Mouse (Mus musculus): Measurements from ENCODE around the gene Lrmda. TPM values are rescaled to one million over a fixed set of nuclear protein-coding genes. Genes with fewer than 3 reads are reported as not detected.

The Lrmda gene
- polyA plus RNA-seq, 1 experiment from 2014 or later: 0.25 TPM

- no peak overlapping the region for H3K4me3 ChIP-seq (replicated peaks)
- H3K9ac ChIP-seq: no peak overlapping the region
- 69% methylated on average over 2 of the region's 2 CpGs for WGBS (ENCODE audit: insufficient replicate concordance)
- DNase-seq (no peak), ATAC-seq (ENCODE audit: low read depth) (no peak)
- H3K27ac ChIP-seq: no peak overlapping the region
- H3K36me3 ChIP-seq: no peaks in the 10 kb centered on the region
- no peaks in the 10 kb centered on the region for H3K9me3 ChIP-seq (replicated peaks)
- H3K4me1 ChIP-seq (replicated peaks): no peaks in the 10 kb centered on the region
- no peaks in the 10 kb centered on the region for H3K27me3 ChIP-seq
- H3K4me2 ChIP-seq: no peak overlapping the region
These were observed 668.9 kb downstream of the Lrmda start for GRCm38 (mm10) chr14:22688399-22688798.

- H3K4me1 ChIP-seq (replicated peaks): no peaks in the 10 kb centered on the region
- H3K4me2 ChIP-seq: no peak overlapping the region
- no peaks in the 10 kb centered on the region for H3K9me3 ChIP-seq (replicated peaks)
- WGBS (ENCODE audit: insufficient replicate concordance): 72% methylated on average over 6 of the region's 6 CpGs
- no peaks in the 10 kb centered on the region for H3K36me3 ChIP-seq
- DNase-seq (no peak), ATAC-seq (ENCODE audit: low read depth) (no peak)
- no peak overlapping the region for H3K4me3 ChIP-seq (replicated peaks)
- no peak overlapping the region for H3K27ac ChIP-seq
- no peaks in the 10 kb centered on the region for H3K27me3 ChIP-seq
- H3K9ac ChIP-seq: no peak overlapping the region
These were observed 675.9 kb downstream of the Lrmda start for GRCm38 (mm10) chr14:22695448-22695847.

GRCm38 (mm10) chr14:22695931-22696365, 676.4 kb downstream of the Lrmda start:
- WGBS (ENCODE audit: insufficient replicate concordance): 61% methylated on average over 4 of the region's 4 CpGs
- no peaks in the 10 kb centered on the region for H3K36me3 ChIP-seq
- H3K9ac ChIP-seq: no peak overlapping the region
- no peak overlapping the region for H3K4me2 ChIP-seq
- no peak overlapping the region for H3K4me3 ChIP-seq (replicated peaks)
- no peak overlapping the region for H3K27ac ChIP-seq
- ATAC-seq (ENCODE audit: low read depth): no peak
- DNase-seq: no peak
- H3K9me3 ChIP-seq (replicated peaks): no peaks in the 10 kb centered on the region
- no peaks in the 10 kb centered on the region for H3K27me3 ChIP-seq
- H3K4me1 ChIP-seq (replicated peaks): no peaks in the 10 kb centered on the region

- H3K27ac ChIP-seq: no peak overlapping the region
- no peaks in the 10 kb centered on the region for H3K4me1 ChIP-seq (replicated peaks)
- H3K4me2 ChIP-seq: no peak overlapping the region
- no peak overlapping the region for H3K4me3 ChIP-seq (replicated peaks)
- no peaks in the 10 kb centered on the region for H3K9me3 ChIP-seq (replicated peaks)
- no peak overlapping the region for H3K9ac ChIP-seq
- H3K27me3 ChIP-seq: no peaks in the 10 kb centered on the region
- ATAC-seq (ENCODE audit: low read depth) (no peak), DNase-seq (no peak)
- no peaks in the 10 kb centered on the region for H3K36me3 ChIP-seq
- 71% methylated on average over 1 of the region's 1 CpGs for WGBS (ENCODE audit: insufficient replicate concordance)
These were observed 680.7 kb downstream of the Lrmda start for GRCm38 (mm10) chr14:22700236-22700635.

GRCm38 (mm10) chr14:22700690-22701089, 681.2 kb downstream of the Lrmda start:
- H3K27me3 ChIP-seq: no peaks in the 10 kb centered on the region
- no peaks in the 10 kb centered on the region for H3K9me3 ChIP-seq (replicated peaks)
- no peak for DNase-seq
- no peak overlapping the region for H3K9ac ChIP-seq
- no peak for ATAC-seq (ENCODE audit: low read depth)
- H3K4me2 ChIP-seq: no peak overlapping the region
- H3K27ac ChIP-seq: no peak overlapping the region
- no peaks in the 10 kb centered on the region for H3K4me1 ChIP-seq (replicated peaks)
- H3K4me3 ChIP-seq (replicated peaks): no peak overlapping the region
- no peaks in the 10 kb centered on the region for H3K36me3 ChIP-seq
- 53% methylated on average over 2 of the region's 2 CpGs for WGBS (ENCODE audit: insufficient replicate concordance)

- H3K36me3 ChIP-seq: no peaks in the 10 kb centered on the region
- H3K4me1 ChIP-seq (replicated peaks): no peaks in the 10 kb centered on the region
- no peak overlapping the region for H3K4me2 ChIP-seq
- no peak overlapping the region for H3K9ac ChIP-seq
- WGBS (ENCODE audit: insufficient replicate concordance): 63% methylated on average over 9 of the region's 9 CpGs
- H3K4me3 ChIP-seq (replicated peaks): no peak overlapping the region
- DNase-seq (no peak), ATAC-seq (ENCODE audit: low read depth) (no peak)
- no peak overlapping the region for H3K27ac ChIP-seq
- H3K27me3 ChIP-seq: no peaks in the 10 kb centered on the region
- no peaks in the 10 kb centered on the region for H3K9me3 ChIP-seq (replicated peaks)
These were observed 688.6 kb downstream of the Lrmda start for GRCm38 (mm10) chr14:22707958-22708701.

GRCm38 (mm10) chr14:22710071-22710661, 690.7 kb downstream of the Lrmda start:
- DNase-seq: no peak
- WGBS (ENCODE audit: insufficient replicate concordance): 68% methylated on average over 6 of the region's 6 CpGs
- no peaks in the 10 kb centered on the region for H3K36me3 ChIP-seq
- H3K27ac ChIP-seq: no peak overlapping the region
- no peaks in the 10 kb centered on the region for H3K9me3 ChIP-seq (replicated peaks)
- H3K4me3 ChIP-seq (replicated peaks): no peak overlapping the region
- no peaks in the 10 kb centered on the region for H3K27me3 ChIP-seq
- no peaks in the 10 kb centered on the region for H3K4me1 ChIP-seq (replicated peaks)
- H3K4me2 ChIP-seq: no peak overlapping the region
- ATAC-seq (ENCODE audit: low read depth): no peak
- no peak overlapping the region for H3K9ac ChIP-seq

- ATAC-seq (ENCODE audit: low read depth): no peak
- no peaks in the 10 kb centered on the region for H3K9me3 ChIP-seq (replicated peaks)
- no peak overlapping the region for H3K4me2 ChIP-seq
- no peak overlapping the region for H3K4me3 ChIP-seq (replicated peaks)
- H3K36me3 ChIP-seq: no peaks in the 10 kb centered on the region
- no peaks in the 10 kb centered on the region for H3K27me3 ChIP-seq
- peaks cover 5% of the 10 kb centered on the region; the same call in 1 of the 2 replicates for H3K4me1 ChIP-seq (replicated peaks)
- no peak for DNase-seq
- no peak overlapping the region for H3K27ac ChIP-seq
- H3K9ac ChIP-seq: no peak overlapping the region
These were observed 692.9 kb downstream of the Lrmda start for GRCm38 (mm10) chr14:22712388-22712787.

- H3K36me3 ChIP-seq: no peaks in the 10 kb centered on the region
- DNase-seq (no peak), ATAC-seq (ENCODE audit: low read depth) (no peak)
- H3K9me3 ChIP-seq (replicated peaks): no peaks in the 10 kb centered on the region
- no peak overlapping the region for H3K9ac ChIP-seq
- no peak overlapping the region for H3K27ac ChIP-seq
- H3K4me1 ChIP-seq (replicated peaks): peaks cover 5% of the 10 kb centered on the region; the same call in 1 of the 2 replicates
- 28% methylated on average over 6 of the region's 6 CpGs for WGBS (ENCODE audit: insufficient replicate concordance)
- H3K4me2 ChIP-seq: no peak overlapping the region
- H3K4me3 ChIP-seq (replicated peaks): no peak overlapping the region
- H3K27me3 ChIP-seq: no peaks in the 10 kb centered on the region
These were observed 696.3 kb downstream of the Lrmda start for GRCm38 (mm10) chr14:22715581-22716378.

GRCm38 (mm10) chr14:22719968-22720367, 700.5 kb downstream of the Lrmda start:
- ATAC-seq (ENCODE audit: low read depth): no peak
- Histone ChIP-seq H3K36me3 (no peaks in the 10 kb centered on the region), H3K4me2 (no peak overlapping the region), H3K4me3 (replicated peaks) (no peak overlapping the region), H3K9ac (no peak overlapping the region), H3K27me3 (no peaks in the 10 kb centered on the region), H3K27ac (no peak overlapping the region), H3K9me3 (replicated peaks) (no peaks in the 10 kb centered on the region), H3K4me1 (replicated peaks) (peaks cover 5% of the 10 kb centered on the region; the same call in 1 of the 2 replicates)
- DNase-seq: no peak
- WGBS (ENCODE audit: insufficient replicate concordance): 39% methylated on average over 1 of the region's 1 CpGs

- ATAC-seq (ENCODE audit: low read depth): no peak
- Histone ChIP-seq H3K36me3 (no peaks in the 10 kb centered on the region), H3K4me3 (replicated peaks) (no peak overlapping the region), H3K4me1 (replicated peaks) (no peaks in the 10 kb centered on the region), H3K9me3 (replicated peaks) (no peaks in the 10 kb centered on the region), H3K27ac (no peak overlapping the region), H3K27me3 (no peaks in the 10 kb centered on the region), H3K9ac (no peak overlapping the region), H3K4me2 (no peak overlapping the region)
- no peak for DNase-seq
- 64% methylated on average over 5 of the region's 5 CpGs for WGBS (ENCODE audit: insufficient replicate concordance)
These were observed 702.3 kb downstream of the Lrmda start for GRCm38 (mm10) chr14:22721845-22722244.
